Mouse (Mus musculus): ENCODE results near the gene Dyrk1b. TPM values are rescaled to one million over a fixed set of nuclear protein-coding genes. Genes with fewer than 3 reads are reported as not detected.
A peak's percentile ranks its signal among the peaks of the same experiment; 100 is the strongest.

Gene Dyrk1b
- total RNA-seq, 2 experiments from 2014 or later = 65.3 to 78.6 TPM

- intact Hi-C loops (cut with DNase I) = loop anchor here (5.0 kb wide), 2 partner anchors 38 to 133 kb away; partner anchors contain the start of gene Dll3
- no peak for TF ChIP-seq CTCF (IDR thresholded peaks at IDR 0.05)
- Histone ChIP-seq H3K4me3 (peak within 1 kb of the TSS; percentile 93), H3K27ac (peak within 1 kb of the TSS; percentile 97)
- peak; percentile 94 for DNase-seq
Observed at GRCm38 (mm10) chr7:28169489-28170422, 9.5 kb upstream of the Dyrk1b start, which contains the start of gene Fbl. Gene Fbl, plus strand, starts transcription at chr7:28169710.

DNA sequence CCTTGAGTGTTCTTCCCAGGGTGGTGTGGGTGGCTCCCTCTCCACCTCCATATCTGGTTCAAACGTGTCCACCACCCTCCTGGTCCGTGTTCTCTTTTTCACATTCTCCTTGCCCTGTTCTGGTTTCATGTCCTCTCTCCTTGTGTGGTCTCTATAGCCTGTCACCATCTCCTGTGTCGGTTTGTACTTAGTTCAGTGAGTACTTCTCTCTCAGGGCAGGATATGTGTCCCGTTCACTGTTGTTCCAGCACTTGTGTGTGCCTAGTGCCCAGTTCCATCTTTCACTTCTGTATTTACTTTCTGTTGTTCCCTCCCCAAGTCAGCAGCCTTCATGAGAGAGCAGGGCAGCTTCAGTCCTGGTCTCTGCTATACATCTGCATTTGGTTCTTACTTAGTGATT is 3.9 kb upstream of the Dyrk1b start:
- no peak for DNase-seq
- TF ChIP-seq CTCF (IDR thresholded peaks at IDR 0.05) = no peak
- Histone ChIP-seq H3K27ac (no peak overlapping the region), H3K4me3 (no peak overlapping the region)
- intact Hi-C loops (cut with DNase I) = loop anchor here (5.0 kb wide), 1 partner anchor 162 kb away; the partner anchor contains the start of gene Supt5

GRCm38 (mm10) chr7:28179741-28180377 is 590 bp downstream of the Dyrk1b start:
- no peak for TF ChIP-seq CTCF (IDR thresholded peaks at IDR 0.05)
- Histone ChIP-seq H3K4me3 (peak overlapping the region; percentile 100), H3K27ac (peak overlapping the region; percentile 96)
- DNase-seq = peak; percentile 98
- intact Hi-C loops (cut with DNase I) = loop anchor here (1.0 to 5.0 kb wide), 3 partner anchors 17 to 157 kb away; partner anchors contain the start of gene Supt5

DNA sequence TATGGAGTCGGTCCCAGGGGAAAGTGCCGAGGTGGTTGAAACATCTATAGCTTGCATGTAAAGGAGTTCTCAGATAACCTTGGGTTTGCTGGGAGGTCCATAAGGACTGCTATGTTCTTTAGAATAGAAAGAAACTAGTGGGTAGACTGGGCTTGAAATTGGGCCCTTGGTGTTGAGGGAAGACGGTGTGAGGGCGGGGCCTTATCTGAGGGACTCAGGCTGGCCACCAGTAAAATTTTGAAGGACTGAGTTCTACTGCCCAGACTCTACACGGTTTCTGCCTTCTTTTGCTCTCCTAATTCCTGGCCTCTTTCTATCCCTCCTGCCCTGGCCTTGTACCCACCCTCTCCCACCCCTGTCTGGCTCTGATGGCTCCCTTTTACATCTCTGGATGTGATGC is 1.6 kb downstream of the Dyrk1b start:
- H3K27ac ChIP-seq = peak overlapping the region; percentile 96
- TF ChIP-seq CTCF (IDR thresholded peaks at IDR 0.05) = no peak
- no peak for DNase-seq
- peak overlapping the region; percentile 100 for H3K4me3 ChIP-seq
- intact Hi-C loops (cut with DNase I) = loop anchor here (1.0 to 2.0 kb wide), 2 partner anchors 16 to 22 kb away; no protein-coding TSS in a partner anchor

- intact Hi-C loops (cut with DNase I) = loop anchor here (2.0 kb wide), 1 partner anchor 15 kb away; no protein-coding TSS in a partner anchor
- peak overlapping the region; percentile 96 for H3K27ac ChIP-seq
- H3K4me3 ChIP-seq = peak overlapping the region; percentile 100
- DNase-seq = no peak
- TF ChIP-seq CTCF (IDR thresholded peaks at IDR 0.05) = no peak
Observed at GRCm38 (mm10) chr7:28181376-28181775, 2.1 kb downstream of the Dyrk1b start.

GRCm38 (mm10) chr7:28182320-28182719 is 3.1 kb downstream of the Dyrk1b start:
- peak overlapping the region; percentile 100 for H3K4me3 ChIP-seq
- peak; percentile 79 for DNase-seq
- H3K27ac ChIP-seq = peak overlapping the region; percentile 96
- intact Hi-C loops (cut with DNase I) = no loop called here
- TF ChIP-seq CTCF (IDR thresholded peaks at IDR 0.05) = no peak

DNA sequence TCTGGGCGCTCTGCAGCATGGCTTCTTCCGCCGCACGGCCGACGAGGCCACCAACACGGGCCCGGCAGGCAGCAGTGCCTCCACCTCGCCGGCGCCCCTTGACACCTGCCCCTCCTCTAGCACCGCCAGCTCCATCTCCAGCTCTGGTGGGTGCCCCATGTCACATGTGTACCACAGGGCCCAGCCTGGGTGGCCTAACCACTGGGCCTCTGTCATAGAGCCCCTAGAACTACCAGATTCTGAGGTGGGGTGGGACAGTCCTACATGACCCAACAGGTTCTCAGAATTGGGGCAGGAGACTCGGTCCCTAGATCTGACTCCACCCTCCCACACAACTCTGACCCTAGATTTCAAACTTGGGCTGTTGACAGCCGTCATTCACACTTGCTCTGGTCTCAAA is 6.6 kb downstream of the Dyrk1b start:
- intact Hi-C loops (cut with DNase I) = no loop called here
- no peak for TF ChIP-seq CTCF (IDR thresholded peaks at IDR 0.05)
- Histone ChIP-seq H3K4me3 (no peak overlapping the region), H3K27ac (no peak overlapping the region)
- no peak for DNase-seq

GRCm38 (mm10) chr7:28186631-28187030 is 7.4 kb downstream of the Dyrk1b start:
- Histone ChIP-seq H3K27ac (no peak overlapping the region), H3K4me3 (no peak overlapping the region)
- TF ChIP-seq CTCF (IDR thresholded peaks at IDR 0.05) = no peak
- no peak for DNase-seq
- intact Hi-C loops (cut with DNase I) = no loop called here

DNA sequence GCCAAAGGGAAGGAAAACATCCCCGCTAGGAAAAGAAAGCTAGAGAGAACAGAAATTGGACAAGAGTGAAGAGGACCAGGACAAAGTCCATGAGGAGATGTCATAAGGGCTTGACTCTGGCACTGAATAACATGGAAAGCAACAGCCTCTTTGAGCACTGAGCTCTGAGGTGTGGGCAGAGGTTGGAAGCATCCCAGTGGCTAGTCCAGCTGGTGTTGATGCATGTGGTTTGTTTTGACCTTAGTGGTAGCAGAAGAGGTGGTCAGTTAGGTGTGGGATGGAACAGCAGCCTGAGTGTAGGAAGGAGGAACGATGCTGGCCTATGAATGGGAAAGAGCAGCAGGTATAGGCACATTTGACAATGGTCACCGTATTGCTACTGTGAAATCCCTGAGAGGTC is 12.2 kb downstream of the Dyrk1b start:
- H3K4me3 ChIP-seq = no peak overlapping the region
- TF ChIP-seq CTCF (IDR thresholded peaks at IDR 0.05) = no peak
- DNase-seq = no peak
- no peak overlapping the region for H3K27ac ChIP-seq
- intact Hi-C loops (cut with DNase I) = no loop called here

- Histone ChIP-seq H3K27ac (0 out of 2 replicates have a peak overlapping the region, but pooled peaks have one; percentile 35), H3K4me3 (no peak overlapping the region)
- intact Hi-C loops (cut with DNase I) = no loop called here
- no peak for DNase-seq
- no peak for TF ChIP-seq CTCF (IDR thresholded peaks at IDR 0.05)
Observed at GRCm38 (mm10) chr7:28191903-28192302, 12.6 kb downstream of the Dyrk1b start.

GRCm38 (mm10) chr7:28195414-28196098 is 16.3 kb downstream of the Dyrk1b start:
- no peak for TF ChIP-seq CTCF (IDR thresholded peaks at IDR 0.05)
- intact Hi-C loops (cut with DNase I) = loop anchor here (2.0 kb wide), 1 partner anchor 15 kb away; no protein-coding TSS in a partner anchor
- no peak for DNase-seq
- Histone ChIP-seq H3K4me3 (no peak overlapping the region), H3K27ac (peak overlapping the region; percentile 84)

GRCm38 (mm10) chr7:28196528-28196927 is 17.3 kb downstream of the Dyrk1b start:
- peak overlapping the region; percentile 88 for H3K27ac ChIP-seq
- H3K4me3 ChIP-seq = no peak overlapping the region
- peak; percentile 93 for DNase-seq
- no peak for TF ChIP-seq CTCF (IDR thresholded peaks at IDR 0.05)
- intact Hi-C loops (cut with DNase I) = loop anchor here (2.0 kb wide), 1 partner anchor 16 kb away; no protein-coding TSS in a partner anchor
